Mouse (Mus musculus): Measurements from ENCODE around the gene Tomm6. TPM values are rescaled to one million over a fixed set of nuclear protein-coding genes. Genes with fewer than 3 reads are reported as not detected.

The Tomm6 gene
- total RNA-seq, 2 experiments from 2014 or later: 189 to 203 TPM

DNA sequence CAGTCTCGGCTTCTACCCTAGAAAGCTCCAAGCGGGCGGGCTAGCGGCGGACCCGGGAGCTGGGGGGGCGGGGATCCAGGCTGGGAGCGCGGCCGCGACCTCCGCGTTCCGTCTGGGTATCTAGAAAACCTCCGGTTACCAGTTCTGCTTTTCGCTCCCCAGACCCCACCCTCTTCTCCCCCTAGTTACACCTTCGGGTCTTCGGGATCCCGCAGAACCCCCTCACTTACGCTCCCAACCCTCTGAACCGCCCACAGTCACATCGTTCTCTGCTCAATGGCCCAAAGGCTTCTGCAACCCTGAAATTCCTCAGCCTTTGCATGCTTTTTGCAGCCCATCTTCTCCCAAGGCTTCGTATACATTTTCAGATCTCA is 7.1 kb upstream of the Tomm6 start:
- DNase-seq (ENCODE audit: low spot score in 2 of 2): no peak

GRCm38 (mm10) chr17:47694503-47695336 is 6.5 kb upstream of the Tomm6 start, which contains the start of gene Prickle4:
TSS of gene Prickle4 (minus strand) at chr17:47694736.
- DNase-seq (ENCODE audit: low spot score in 2 of 2): peak; percentile 94 to 98

GRCm38 (mm10) chr17:47694442-47694502 is 6.1 kb upstream of the Tomm6 start, which contains the start of gene Gm21981:
TSS of gene Gm21981 (minus strand) at chr17:47694455.
- no peak for DNase-seq (ENCODE audit: low spot score in 2 of 2)

GRCm38 (mm10) chr17:47693671-47694441 is 5.7 kb upstream of the Tomm6 start:
- no peak for DNase-seq (ENCODE audit: low spot score in 2 of 2)

GRCm38 (mm10) chr17:47691650-47692049 is 3.5 kb upstream of the Tomm6 start:
- DNase-seq (ENCODE audit: low spot score in 2 of 2): no peak

DNA sequence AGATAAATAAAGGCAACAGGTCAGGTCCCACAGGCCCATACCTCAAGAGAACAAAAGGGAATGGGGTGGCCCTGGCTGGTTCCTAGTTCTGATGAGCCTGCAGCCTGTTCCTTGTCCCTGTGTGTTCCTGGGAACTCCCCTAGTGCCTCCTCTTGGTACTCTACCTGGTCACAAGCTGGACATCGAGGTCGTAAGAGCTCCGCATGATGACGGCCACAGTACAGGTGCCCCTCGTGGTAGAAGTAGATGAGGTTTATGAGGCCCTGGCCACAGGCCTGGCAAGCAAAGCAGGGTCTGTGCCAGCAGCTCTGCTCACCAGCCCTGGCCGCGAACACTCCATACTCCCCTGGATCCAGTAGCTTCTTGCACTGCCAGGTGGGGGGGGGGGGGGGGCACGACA is 1.7 kb upstream of the Tomm6 start:
- no peak for DNase-seq (ENCODE audit: low spot score in 2 of 2)

DNA sequence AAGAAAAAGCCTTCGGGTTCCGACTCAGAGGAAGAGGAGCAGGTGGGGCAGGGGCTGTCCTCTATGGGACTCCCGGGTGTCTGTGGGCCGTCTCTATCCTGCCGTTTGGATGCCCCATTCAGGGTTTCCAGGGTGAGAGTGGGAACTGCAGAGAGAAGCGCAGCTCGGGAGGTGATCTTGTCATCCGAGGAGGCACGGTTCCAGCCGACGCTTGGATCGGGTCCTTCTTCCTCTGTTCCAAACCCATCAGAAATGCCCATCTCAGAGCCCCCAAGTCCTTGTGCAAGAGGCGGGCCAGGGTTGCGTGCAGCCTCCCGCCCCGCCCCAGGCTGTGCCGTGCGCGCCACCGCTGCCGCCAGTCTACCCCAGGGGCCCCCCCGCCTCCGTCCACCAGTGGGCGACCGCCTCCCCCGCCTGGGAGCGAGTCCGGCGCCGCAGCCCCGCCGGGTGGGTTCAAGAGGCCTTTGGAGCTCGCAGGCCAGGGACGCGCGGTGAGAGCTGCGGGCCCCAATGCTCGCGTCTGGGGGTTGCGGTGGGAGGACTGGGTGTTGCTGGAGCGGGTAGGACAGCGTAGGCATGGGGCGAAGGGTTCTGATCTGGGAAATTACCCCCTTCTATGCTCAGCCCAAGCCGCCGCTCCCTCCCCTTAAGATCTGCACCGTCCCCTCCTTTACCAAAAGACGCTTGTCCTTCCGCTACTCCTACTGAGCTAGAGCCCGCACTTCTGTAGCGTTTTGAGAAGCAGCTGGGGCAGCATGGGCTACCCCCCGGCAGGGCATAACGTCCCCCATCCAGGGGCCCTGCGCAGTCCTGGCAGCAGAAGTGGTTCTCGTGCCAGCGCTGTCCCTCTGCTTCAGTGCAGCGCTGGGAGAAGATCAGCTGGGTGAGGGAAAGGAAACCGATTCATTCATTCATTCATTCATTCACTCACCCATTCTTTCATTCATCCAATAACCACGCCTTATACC is 706 bp upstream of the Tomm6 start, which contains the start of gene Frs3:
Frs3 (plus strand) TSS at position 423 of the 968 bp plus-strand sequence.
- DNase-seq (ENCODE audit: low spot score in 2 of 2): peak; percentile 37 to 58

- DNase-seq (ENCODE audit: low spot score in 2 of 2): peak; percentile 75 to 84
Observed at GRCm38 (mm10) chr17:47687409-47688343, 510 bp downstream of the Tomm6 start.

DNA sequence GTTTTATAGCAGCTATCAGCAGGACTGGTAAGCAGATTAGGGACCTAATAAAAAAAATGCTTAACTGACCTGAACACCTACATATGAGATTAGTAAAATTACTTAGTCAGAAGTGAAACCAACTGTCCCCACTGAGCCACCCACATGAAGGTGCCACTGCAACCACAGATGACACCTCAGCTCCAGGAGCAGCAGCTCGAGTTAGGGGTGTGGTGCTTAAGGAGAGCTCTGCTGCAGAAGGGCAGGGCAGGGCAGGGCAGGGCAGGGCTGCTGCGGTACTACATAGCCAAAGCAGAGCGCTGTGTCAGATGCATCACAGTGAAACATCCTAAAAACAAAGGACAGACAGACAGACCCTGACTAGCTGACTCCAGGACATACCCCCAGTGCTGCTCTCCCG is 5.3 kb downstream of the Tomm6 start:
- DNase-seq (ENCODE audit: low spot score in 2 of 2): no peak

- no peak for DNase-seq (ENCODE audit: low spot score in 2 of 2)
Observed at GRCm38 (mm10) chr17:47678702-47679101, 9.5 kb downstream of the Tomm6 start.

DNA sequence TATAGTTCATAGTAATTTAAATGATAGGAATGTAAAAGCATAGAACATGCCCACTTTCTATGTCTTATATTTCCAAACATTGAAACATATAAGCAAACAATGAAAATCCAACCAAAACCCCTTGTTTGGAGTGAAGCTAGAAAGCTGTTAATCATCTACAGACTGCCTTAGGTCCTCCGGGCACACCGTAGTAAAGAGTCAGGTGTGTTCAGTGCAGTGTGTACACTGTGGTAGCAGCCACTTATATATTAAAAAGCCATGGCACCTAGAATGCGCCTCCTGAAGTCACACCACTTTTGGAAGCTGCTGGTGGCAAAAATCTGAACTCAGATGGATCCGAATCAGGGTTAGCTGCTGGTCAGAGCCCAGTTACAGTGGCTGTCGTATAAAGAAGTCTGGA is 9.9 kb downstream of the Tomm6 start:
- no peak for DNase-seq (ENCODE audit: low spot score in 2 of 2)

DNA sequence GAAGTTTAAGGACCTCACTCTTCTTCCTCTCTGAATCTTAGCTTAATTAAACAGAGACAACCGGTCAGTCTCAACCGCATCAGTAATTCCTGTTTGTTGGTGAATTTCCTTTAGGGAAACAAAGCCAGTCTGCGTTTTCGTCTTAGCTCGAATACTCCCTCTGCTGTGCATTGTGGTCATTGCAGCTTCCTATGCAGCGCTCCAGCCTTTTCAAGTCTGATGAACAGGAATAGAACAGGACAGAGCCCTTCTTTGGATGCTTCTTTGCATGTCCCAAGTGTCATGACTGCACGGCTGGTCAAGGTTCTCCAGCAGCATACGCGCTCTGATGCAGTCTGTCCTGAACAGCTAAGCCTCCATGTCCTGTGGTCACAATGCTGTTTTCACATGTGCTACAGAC is 11.6 kb downstream of the Tomm6 start:
- peak in 1 of 2 experiments; percentile 36 for DNase-seq (ENCODE audit: low spot score in 2 of 2)

GRCm38 (mm10) chr17:47672311-47673111 is 15.7 kb downstream of the Tomm6 start:
- peak; percentile 16 to 32 for DNase-seq (ENCODE audit: low spot score in 2 of 2)

- no peak for DNase-seq (ENCODE audit: low spot score in 2 of 2)
Observed at GRCm38 (mm10) chr17:47671988-47672310, 16.2 kb downstream of the Tomm6 start.

DNA sequence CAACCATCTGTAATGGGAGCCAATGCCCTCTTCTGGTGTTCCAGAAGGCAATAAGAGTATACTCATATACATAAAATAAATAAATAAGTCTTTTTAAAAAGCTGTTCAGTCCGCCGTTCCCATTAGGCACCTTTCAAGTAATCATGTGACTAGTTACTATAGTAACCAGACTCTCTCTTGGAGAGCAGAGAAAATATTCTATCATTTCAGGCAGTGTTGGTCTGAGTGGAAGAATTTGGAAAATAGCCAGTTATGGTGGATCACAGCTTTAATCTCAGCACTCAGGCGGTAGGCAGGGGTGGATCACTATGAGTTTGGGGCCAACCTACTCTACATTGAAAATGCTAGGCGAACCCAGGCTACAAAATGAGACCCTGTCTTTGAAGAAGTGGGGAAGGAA is 19.0 kb downstream of the Tomm6 start:
- no peak for DNase-seq (ENCODE audit: low spot score in 2 of 2)

DNA sequence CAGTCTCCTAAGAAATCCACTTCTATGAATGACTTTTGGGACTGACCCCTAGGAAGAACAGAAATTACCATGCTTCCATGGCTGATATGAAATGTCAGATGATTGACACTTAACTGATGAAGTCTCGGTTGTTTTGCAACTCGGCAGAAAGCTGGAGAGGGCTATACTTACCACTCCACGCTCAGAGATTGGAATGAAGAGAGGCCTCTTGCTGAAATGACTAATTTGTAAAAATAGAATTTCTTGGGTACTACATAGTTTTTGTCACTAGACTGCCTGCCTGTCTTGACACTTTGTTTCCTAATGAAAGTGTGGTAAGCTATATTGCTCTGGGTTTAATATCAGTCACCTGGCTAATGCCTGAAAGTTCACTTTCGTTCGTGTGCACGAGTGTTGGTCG is 23.7 kb downstream of the Tomm6 start:
- no peak for DNase-seq (ENCODE audit: low spot score in 2 of 2)

DNA sequence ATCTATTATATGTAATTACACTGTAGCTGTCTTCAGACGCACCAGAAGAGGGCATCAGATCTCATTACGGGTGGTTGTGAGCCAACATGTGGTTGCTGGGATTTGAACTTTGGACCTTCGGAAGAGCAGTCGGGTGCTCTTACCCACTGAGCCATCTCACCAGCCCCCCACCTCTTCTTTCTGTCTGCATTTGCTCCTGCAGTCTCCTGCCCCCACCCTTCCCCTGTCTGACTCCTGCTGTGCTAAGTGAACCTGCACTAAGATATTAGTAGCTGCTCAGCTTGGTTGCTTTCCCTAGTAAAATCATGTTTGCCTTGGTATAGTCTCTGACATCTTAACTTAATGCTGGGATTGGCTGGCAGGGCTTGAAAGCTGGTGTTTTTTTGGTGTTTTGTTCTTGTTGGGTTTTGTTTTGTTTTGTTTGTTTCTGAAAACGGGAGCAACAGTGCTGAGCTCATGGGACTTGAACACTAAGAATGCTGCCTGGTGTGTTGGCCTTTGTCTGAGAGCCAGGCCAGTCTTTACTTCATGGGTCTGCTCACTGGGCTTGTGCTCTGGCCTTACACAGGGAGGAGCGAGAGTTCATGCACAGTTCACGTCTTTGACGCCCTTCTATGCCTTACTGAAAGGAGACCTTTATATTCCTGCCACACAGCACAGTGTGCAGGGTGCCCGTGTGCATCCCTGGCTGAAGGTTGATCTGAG is 25.0 kb downstream of the Tomm6 start:
- DNase-seq (ENCODE audit: low spot score in 2 of 2): no peak

- no peak for DNase-seq (ENCODE audit: low spot score in 2 of 2)
Observed at GRCm38 (mm10) chr17:47658741-47659243, 29.4 kb downstream of the Tomm6 start.

DNA sequence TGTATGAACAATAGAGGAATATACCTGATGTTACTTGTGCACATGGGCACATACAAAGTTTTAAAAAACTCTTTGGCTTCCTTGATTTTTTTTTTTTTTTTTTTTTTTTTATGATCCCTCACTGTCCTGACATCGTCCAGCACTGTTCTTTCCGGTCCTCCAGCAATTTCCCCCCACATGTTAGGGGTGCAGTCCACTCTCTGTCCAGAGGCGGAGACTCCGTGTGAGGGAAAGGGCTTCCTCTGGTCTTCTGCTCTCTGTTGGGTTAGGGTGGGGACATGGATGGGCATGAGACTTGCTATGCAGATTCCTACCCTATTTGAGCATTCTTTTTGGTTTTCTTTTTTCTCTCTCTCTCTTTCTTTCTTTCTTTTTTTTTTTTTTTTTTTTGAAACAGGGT is 30.3 kb downstream of the Tomm6 start:
- DNase-seq (ENCODE audit: low spot score in 2 of 2): no peak
